Mouse (Mus musculus) gastrocnemius, postnatal 36 days (tissue): Measurements from ENCODE around the gene 1110017D15Rik. TPM values are rescaled to one million over a fixed set of nuclear protein-coding genes. Genes with fewer than 3 reads are reported as not detected.

Experiments
- total RNA-seq, 2 experiments: library from RNA; stranded (reverse); gene quantifications; 2 replicates each; pipeline ENCODE4 v1.2.3; 2021

1110017D15Rik gene
- total RNA-seq, 2 experiments from 2014 or later, result 0.37 TPM; not detected in 1

Other genes with a start within 250 kb of the 1110017D15Rik start
- gene Ubap2, start 242.2 kb downstream of the 1110017D15Rik start, total RNA-seq, result 10 to 100 TPM; 86.8 to 88.5 TPM
- 10 to 100 TPM; 23.9 to 27.4 TPM for gene Dcaf12, start 202.4 kb downstream of the 1110017D15Rik start, total RNA-seq
- gene Ubap1, start 168.3 kb downstream of the 1110017D15Rik start, total RNA-seq, result 10 to 100 TPM; 33.9 to 35.5 TPM
- under 1 TPM; 0.31 to 0.35 TPM for gene Kif24, start 52.4 kb downstream of the 1110017D15Rik start, total RNA-seq
- gene Nudt2, start 52.2 kb downstream of the 1110017D15Rik start, total RNA-seq, result 10 to 100 TPM; 21.9 to 22.4 TPM
- gene AI464131, start 14.3 kb downstream of the 1110017D15Rik start, total RNA-seq, result 10 to 100 TPM; 66.0 to 66.5 TPM
- 10 to 100 TPM; 19.3 to 20.4 TPM for gene Fam219a, start 52.2 kb upstream of the 1110017D15Rik start, total RNA-seq
- gene Dnaic1, start 52.4 kb upstream of the 1110017D15Rik start, total RNA-seq, result not detected
- 10 to 100 TPM; 10.3 to 10.9 TPM for gene Enho, start 123.0 kb upstream of the 1110017D15Rik start, total RNA-seq
- gene Cntfr, start 179.8 kb upstream of the 1110017D15Rik start, total RNA-seq, result 10 to 100 TPM; 24.8 to 31.1 TPM
- gene Il11ra1, start 182.7 kb upstream of the 1110017D15Rik start, total RNA-seq, result 10 to 100 TPM; 30.8 to 41.2 TPM
- gene Rpp25l, start 196.2 kb upstream of the 1110017D15Rik start, total RNA-seq, result 10 to 100 TPM; 46.8 to 50.0 TPM
- gene Dctn3, start 205.8 kb upstream of the 1110017D15Rik start, total RNA-seq, result 10 to 100 TPM; 40.9 to 41.9 TPM
- not detected for gene Arid3c, start 213.8 kb upstream of the 1110017D15Rik start, total RNA-seq
- 10 to 100 TPM; 27.5 to 36.7 TPM for gene Galt, start 237.9 kb upstream of the 1110017D15Rik start, total RNA-seq
- 1 to 10 TPM; 7.2 to 8.8 TPM for gene Sigmar1, start 238.8 kb upstream of the 1110017D15Rik start, total RNA-seq